Mouse (Mus musculus) olfactory bulb, adult 2 months (tissue): ENCODE measurements around the gene Ccdc12.

Experiments used
- CTCF ChIP-seq: fragments of 200-500 bp; IDR thresholded peaks from 2 replicates; pipeline ENCODE4 v1.5.1; 2012; ENCODE audit warnings: low read depth, mild to moderate bottlenecking, low read length, moderate library complexity; ENCODE audit not compliant: insufficient read depth
- POLR2A ChIP-seq: fragments of 200-500 bp; IDR thresholded peaks from 2 replicates; pipeline ENCODE4 v1.6.1; 2012; ENCODE audit warnings: mild to moderate bottlenecking, low read depth, low read length, moderate library complexity; ENCODE audit not compliant: insufficient read depth

DNA sequence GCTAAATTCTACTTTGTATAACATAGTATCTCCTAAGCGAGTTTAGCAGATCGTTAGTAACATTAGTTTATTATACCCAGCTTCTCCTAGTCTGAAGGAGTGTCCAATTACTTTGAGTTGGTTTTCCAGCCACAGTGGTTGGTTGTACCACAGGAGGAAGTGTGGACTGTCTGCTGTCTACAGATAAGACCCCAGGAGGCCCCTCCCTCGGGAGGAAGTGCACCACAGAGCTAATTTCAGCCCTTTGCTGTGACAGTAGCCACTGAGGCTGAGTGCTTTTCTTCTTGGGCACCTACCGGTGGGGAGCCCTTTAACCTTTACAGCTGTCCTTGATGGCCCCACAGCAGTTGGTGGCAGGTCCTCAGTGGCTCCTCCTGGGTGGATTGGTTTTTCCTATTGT, 9.6 kb downstream of the Ccdc12 start:
- no peak for TF ChIP-seq CTCF
- TF ChIP-seq POLR2A, result no peak
